Comparison of ENCODE assay signal across 9 mouse cellular contexts in the genomic region with DNA sequence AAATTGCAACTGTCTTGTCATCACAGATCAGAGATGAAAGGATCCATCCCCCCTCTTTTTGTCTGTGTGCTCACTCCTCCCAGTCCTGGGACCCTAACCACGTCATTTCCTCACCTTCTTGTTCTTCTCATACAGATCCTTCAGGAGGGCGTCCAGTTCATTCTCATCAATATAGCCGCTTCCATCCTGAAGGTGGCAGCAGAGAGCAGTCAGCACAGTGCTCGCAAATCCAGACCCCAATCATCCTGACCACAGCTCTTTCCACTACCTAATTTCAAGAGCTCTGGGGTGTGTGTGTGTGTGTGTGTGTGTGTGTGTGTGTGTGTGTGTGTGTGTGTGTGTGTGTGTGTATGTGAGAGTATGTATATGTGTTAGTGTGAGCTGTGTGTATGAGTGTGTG. TPM values are rescaled to one million over a fixed set of nuclear protein-coding genes. Genes with fewer than 3 reads are reported as not detected.
DNase-seq lines count a peak whose midpoint lies in the region; ATAC-seq and TF ChIP-seq lines count a peak whose summit lies in the region.
"Had no signal": no experiment of that assay in that cellular context is flagged by ENCODE, and none has a peak within 500 bp of the region (broad histone marks: within the 10 kb centered on the region; RNA-seq: fewer than 3 reads in every experiment).

No protein-coding gene starts in this region.

- no peak for ATAC-seq in intestine, embryonic 14.5 days (replicated peaks; ENCODE audit: low FRiP score, low TSS enrichment, low read depth)
- ATAC-seq in intestine, embryonic 15.5 days: no peak
- ATAC-seq in heart, postnatal 0 days (ENCODE audit: insufficient read depth, low read depth): peak; percentile 33; the same call in 1 of the 2 replicates
- peak; percentile 97 for ATAC-seq in megakaryocyte progenitor cell, adult 5-6 weeks (replicated peaks; ENCODE audit: poor library complexity)

- H3K4me3 ChIP-seq in intestine, embryonic 14.5 days (ENCODE audit: low read depth, low read length): no peak overlapping the region
- H3K4me3 ChIP-seq in intestine, embryonic 15.5 days (replicated peaks): no peak overlapping the region
- H3K4me3 ChIP-seq in heart, postnatal 0 days (ENCODE audit: low read depth, low read length): no peak overlapping the region
- H3K4me3 ChIP-seq in layer of hippocampus, adult 2 months: no peak overlapping the region
- H3K4me3 ChIP-seq in small intestine, adult 2 months (ENCODE audit: low read depth, low read length): no peak overlapping the region
- H3K4me3 ChIP-seq: megakaryocyte, embryonic 14.5 days had no signal

- TF ChIP-seq POLR2A in small intestine, adult 2 months (IDR thresholded peaks at IDR 0.05; ENCODE audit: low read depth, low read length): no peak

- WGBS in intestine, embryonic 14.5 days: 0% methylated on average over 4 of the region's 4 CpGs
- 0% methylated on average over 4 of the region's 4 CpGs for WGBS in intestine, embryonic 15.5 days
- 0% methylated on average over 4 of the region's 4 CpGs for WGBS in heart, postnatal 0 days
- WGBS in small intestine, adult 2 months: under 1% methylated on average over 4 of the region's 4 CpGs

- no peaks in the 10 kb centered on the region for H3K27me3 ChIP-seq in intestine, embryonic 14.5 days (replicated peaks; ENCODE audit: control insufficient read depth, insufficient read depth, low read length)
- no peaks in the 10 kb centered on the region for H3K27me3 ChIP-seq in intestine, embryonic 15.5 days (replicated peaks)
- no peaks in the 10 kb centered on the region for H3K27me3 ChIP-seq in heart, postnatal 0 days (ENCODE audit: control insufficient read depth, insufficient read depth, low read length)
- H3K27me3 ChIP-seq in small intestine, adult 2 months (ENCODE audit: control insufficient read depth, insufficient read depth, low read length): no peaks in the 10 kb centered on the region

- H3K9me3 ChIP-seq in intestine, embryonic 14.5 days (ENCODE audit: control insufficient read depth, low read length): no peaks in the 10 kb centered on the region
- no peaks in the 10 kb centered on the region for H3K9me3 ChIP-seq in intestine, embryonic 15.5 days
- no peaks in the 10 kb centered on the region for H3K9me3 ChIP-seq in heart, postnatal 0 days (replicated peaks; ENCODE audit: control insufficient read depth, low read length)

- no peaks in the 10 kb centered on the region for H3K4me1 ChIP-seq in intestine, embryonic 14.5 days (replicated peaks; ENCODE audit: control insufficient read depth, insufficient read depth, low read length)
- no peaks in the 10 kb centered on the region for H3K4me1 ChIP-seq in intestine, embryonic 15.5 days (replicated peaks)
- H3K4me1 ChIP-seq in heart, postnatal 0 days (ENCODE audit: control insufficient read depth, insufficient read depth): no peaks in the 10 kb centered on the region
- H3K4me1 ChIP-seq in small intestine, adult 2 months (ENCODE audit: control insufficient read depth, insufficient read depth, insufficient read length, low read length): no peaks in the 10 kb centered on the region
- H3K4me1 ChIP-seq: megakaryocyte, embryonic 14.5 days had no signal

- DNase-seq in intestine, embryonic 14.5 days (ENCODE audit: low spot score): peak; percentile 72
- peak; percentile 16 for DNase-seq in Muller cell, postnatal 12 days (ENCODE audit: inconsistent ontology term)
- peak; percentile 86 to 90 for DNase-seq in cerebellum, postnatal 10 days
- DNase-seq in heart, postnatal 0 days (ENCODE audit: low spot score): peak; percentile 57
- DNase-seq in layer of hippocampus, adult 2 months (ENCODE audit: low spot score in 2 of 2): peak; percentile 33 to 72

- H3K36me3 ChIP-seq in intestine, embryonic 14.5 days (ENCODE audit: control insufficient read depth, insufficient read depth, low read length): no peaks in the 10 kb centered on the region
- H3K36me3 ChIP-seq in intestine, embryonic 15.5 days: no peaks in the 10 kb centered on the region
- no peaks in the 10 kb centered on the region for H3K36me3 ChIP-seq in heart, postnatal 0 days (replicated peaks; ENCODE audit: control insufficient read depth, insufficient read depth, low read length)
- no peaks in the 10 kb centered on the region for H3K36me3 ChIP-seq in small intestine, adult 2 months (ENCODE audit: control insufficient read depth, insufficient read depth, low read length)

- H3K9ac ChIP-seq in intestine, embryonic 14.5 days (ENCODE audit: low read length): no peak overlapping the region
- no peak overlapping the region for H3K9ac ChIP-seq in intestine, embryonic 15.5 days
- no peak overlapping the region for H3K9ac ChIP-seq in heart, postnatal 0 days (replicated peaks; ENCODE audit: low read depth, low read length)

- no peak overlapping the region for H3K4me2 ChIP-seq in intestine, embryonic 14.5 days (ENCODE audit: low read length)
- no peak overlapping the region for H3K4me2 ChIP-seq in intestine, embryonic 15.5 days (replicated peaks)
- no peak overlapping the region for H3K4me2 ChIP-seq in heart, postnatal 0 days (ENCODE audit: low read depth, low read length)

- no peak for TF ChIP-seq EP300 in heart, postnatal 0 days (IDR thresholded peaks at IDR 0.05; ENCODE audit: low read depth)

- no peak overlapping the region for H3K27ac ChIP-seq in intestine, embryonic 14.5 days (ENCODE audit: low read depth)
- no peak overlapping the region for H3K27ac ChIP-seq in intestine, embryonic 15.5 days
- no peak overlapping the region for H3K27ac ChIP-seq in heart, postnatal 0 days (ENCODE audit: low read depth)
- no peak overlapping the region for H3K27ac ChIP-seq in layer of hippocampus, adult 2 months
- H3K27ac ChIP-seq in small intestine, adult 2 months (ENCODE audit: insufficient read depth, low read depth, low read length): no peak overlapping the region

- peak; percentile 79 for TF ChIP-seq CTCF in heart, postnatal 0 days (IDR thresholded peaks at IDR 0.05; ENCODE audit: low read depth)
- TF ChIP-seq CTCF in layer of hippocampus, adult 2 months (conservative IDR thresholded peaks at IDR 0.05): peak; percentile 79
- TF ChIP-seq CTCF in small intestine, adult 2 months (IDR thresholded peaks at IDR 0.05; ENCODE audit: extremely low read depth, insufficient read length, insufficient replicate concordance, low read depth, low read length): peak; percentile 70; the same call in 1 of the 2 replicates

RNA-seq across cellular contexts. Expression of a gene that starts 22.5 kb away (rescaled TPM):
- polyA plus RNA-seq in intestine, embryonic 14.5 days (2014; fragmentation: Nextera tagmentation; extraction: Ambion mirVana): 0.12 and 0.28 TPM in 2 replicates
- polyA plus RNA-seq in intestine, embryonic 15.5 days (2015; fragmentation: Nextera tagmentation; extraction: Ambion mirVana): 0.13 and 0.38 TPM in 2 replicates
- not detected in 2 replicates for total RNA-seq in heart, postnatal 0 days (2014; rRNA removed; ENCODE audit: low replicate concordance)
- 0.11 and 0.18 TPM in 2 replicates for polyA plus RNA-seq in heart, postnatal 0 days (2015; fragmentation: Nextera tagmentation; extraction: Ambion mirVana)
- 10 to 100 TPM; 32.4 to 41.5 TPM for total RNA-seq in layer of hippocampus, adult 2 months (2021)
- not detected in 2 replicates for total RNA-seq in megakaryocyte progenitor cell, adult 5-6 weeks (2015)
- total RNA-seq in megakaryocyte progenitor cell, adult 5-6 weeks (2017): not detected in 2 replicates
- 1.4 and 3.1 TPM in 2 replicates for polyA plus RNA-seq in small intestine, adult 2 months (2012; rRNA removed)

RNA-seq across cellular contexts. Expression of a gene that starts 43.0 kb away (rescaled TPM):
- not detected in 2 replicates for polyA plus RNA-seq in intestine, embryonic 14.5 days (2014; fragmentation: Nextera tagmentation; extraction: Ambion mirVana)
- not detected in 2 replicates for polyA plus RNA-seq in intestine, embryonic 15.5 days (2015; fragmentation: Nextera tagmentation; extraction: Ambion mirVana)
- total RNA-seq in heart, postnatal 0 days (2014; rRNA removed; ENCODE audit: low replicate concordance): not detected in 2 replicates
- not detected in 2 replicates for polyA plus RNA-seq in heart, postnatal 0 days (2015; fragmentation: Nextera tagmentation; extraction: Ambion mirVana)
- total RNA-seq in layer of hippocampus, adult 2 months (2021): not detected
- total RNA-seq in megakaryocyte progenitor cell, adult 5-6 weeks (2015): not detected in 2 replicates
- total RNA-seq in megakaryocyte progenitor cell, adult 5-6 weeks (2017): not detected in 2 replicates
- not detected in 2 replicates for polyA plus RNA-seq in small intestine, adult 2 months (2012; rRNA removed)

RNA-seq across cellular contexts. Expression of a gene that starts 44.5 kb away (rescaled TPM):
- polyA plus RNA-seq in intestine, embryonic 14.5 days (2014; fragmentation: Nextera tagmentation; extraction: Ambion mirVana): not detected in 2 replicates
- polyA plus RNA-seq in intestine, embryonic 15.5 days (2015; fragmentation: Nextera tagmentation; extraction: Ambion mirVana): not detected in 2 replicates
- total RNA-seq in heart, postnatal 0 days (2014; rRNA removed; ENCODE audit: low replicate concordance): not detected in 2 replicates
- not detected in 2 replicates for polyA plus RNA-seq in heart, postnatal 0 days (2015; fragmentation: Nextera tagmentation; extraction: Ambion mirVana)
- total RNA-seq in layer of hippocampus, adult 2 months (2021): not detected
- total RNA-seq in megakaryocyte progenitor cell, adult 5-6 weeks (2015): not detected in 2 replicates
- total RNA-seq in megakaryocyte progenitor cell, adult 5-6 weeks (2017): not detected in 2 replicates
- not detected in 2 replicates for polyA plus RNA-seq in small intestine, adult 2 months (2012; rRNA removed)

Comparison
In these comparisons a context has a peak if more than half of its experiments do, and no peak if none do; other contexts are left out.
1. ATAC-seq: peak in heart, postnatal 0 days (single experiment) and megakaryocyte progenitor cell, adult 5-6 weeks (single experiment); none in intestine, embryonic 14.5 days (single experiment) and intestine, embryonic 15.5 days (single experiment).
2. DNase-seq: peak in every context shown above with its lines; median percentile 88 in cerebellum, postnatal 10 days; 72 in intestine, embryonic 14.5 days; 57 in heart, postnatal 0 days; 52 in layer of hippocampus, adult 2 months; 16 in Muller cell, postnatal 12 days.
3. Peak in every context shown above with its lines, with median percentiles within 50 percentile points of each other: CTCF ChIP-seq.